Mouse (Mus musculus): ENCODE measurements around the gene Fam209. TPM values are rescaled to one million over a fixed set of nuclear protein-coding genes. Genes with fewer than 3 reads are reported as not detected.

Gene Fam209
- polyA plus RNA-seq, 1 experiment, result not detected

GRCm38 (mm10) chr2:172466427-172467132 lies 5.7 kb upstream of the Fam209 start:
- TF ChIP-seq GATA1 (IDR thresholded peaks at IDR 0.05; ENCODE audit: low read length), result no peak

GRCm38 (mm10) chr2:172467206-172467605 lies 5.1 kb upstream of the Fam209 start:
- no peak for TF ChIP-seq GATA1 (IDR thresholded peaks at IDR 0.05; ENCODE audit: low read length)

- no peak for TF ChIP-seq GATA1 (IDR thresholded peaks at IDR 0.05; ENCODE audit: low read length)
These were observed 3.9 kb upstream of the Fam209 start for GRCm38 (mm10) chr2:172468346-172468819.

GRCm38 (mm10) chr2:172473591-172473990 lies 1.3 kb downstream of the Fam209 start:
- TF ChIP-seq GATA1 (IDR thresholded peaks at IDR 0.05; ENCODE audit: low read length), result no peak

- no peak for TF ChIP-seq GATA1 (IDR thresholded peaks at IDR 0.05; ENCODE audit: low read length)
These were observed 2.6 kb downstream of the Fam209 start for GRCm38 (mm10) chr2:172474970-172475369.

- TF ChIP-seq GATA1 (IDR thresholded peaks at IDR 0.05; ENCODE audit: low read length), result no peak
These were observed 4.5 kb downstream of the Fam209 start for GRCm38 (mm10) chr2:172476707-172477260.

GRCm38 (mm10) chr2:172477350-172477749 lies 5.0 kb downstream of the Fam209 start:
- TF ChIP-seq GATA1 (IDR thresholded peaks at IDR 0.05; ENCODE audit: low read length), result no peak

GRCm38 (mm10) chr2:172477860-172478259 lies 5.5 kb downstream of the Fam209 start:
- no peak for TF ChIP-seq GATA1 (IDR thresholded peaks at IDR 0.05; ENCODE audit: low read length)

- no peak for TF ChIP-seq GATA1 (IDR thresholded peaks at IDR 0.05; ENCODE audit: low read length)
These were observed 8.0 kb downstream of the Fam209 start for GRCm38 (mm10) chr2:172480296-172480695.

GRCm38 (mm10) chr2:172481654-172482385 lies 9.5 kb downstream of the Fam209 start:
- no peak for TF ChIP-seq GATA1 (IDR thresholded peaks at IDR 0.05; ENCODE audit: low read length)

- no peak for TF ChIP-seq GATA1 (IDR thresholded peaks at IDR 0.05; ENCODE audit: low read length)
These were observed 11.6 kb downstream of the Fam209 start for GRCm38 (mm10) chr2:172483766-172484413.

- no peak for TF ChIP-seq GATA1 (IDR thresholded peaks at IDR 0.05; ENCODE audit: low read length)
These were observed 12.5 kb downstream of the Fam209 start for GRCm38 (mm10) chr2:172484696-172485370.

- no peak for TF ChIP-seq GATA1 (IDR thresholded peaks at IDR 0.05; ENCODE audit: low read length)
These were observed 24.5 kb downstream of the Fam209 start for GRCm38 (mm10) chr2:172496736-172497345.

GRCm38 (mm10) chr2:172498823-172499222 lies 26.5 kb downstream of the Fam209 start:
- no peak for TF ChIP-seq GATA1 (IDR thresholded peaks at IDR 0.05; ENCODE audit: low read length)

GRCm38 (mm10) chr2:172500752-172501316 lies 28.5 kb downstream of the Fam209 start:
- no peak for TF ChIP-seq GATA1 (IDR thresholded peaks at IDR 0.05; ENCODE audit: low read length)

Data from G1E-ER4 (cell line).